Mouse (Mus musculus): ENCODE data around the gene Klhl8.

GRCm38 (mm10) chr5:103836148-103836784 lies 74.8 kb downstream of the Klhl8 start:
- TF ChIP-seq ZC3H11A (IDR thresholded peaks at IDR 0.05; ENCODE audit: borderline replicate concordance, low read depth, low read length) (no peak), HCFC1 (IDR thresholded peaks at IDR 0.05; ENCODE audit: borderline replicate concordance, insufficient read depth, low read length) (no peak)

All from ES-E14 (cell line).